Mouse (Mus musculus): ENCODE results near the gene Zfp410.
"Not testable (repeated sequence)": the region's sequence is repeated elsewhere in the genome, so short reads cannot be mapped to it uniquely, and the experiment has no call there.

Zfp410 gene

GRCm38 (mm10) chr12:84316721-84317621, at the start of gene Zfp410:
TSS of gene Zfp410 (plus strand) at chr12:84316852.
- peak; percentile 93 for DNase-seq

- DNase-seq, result no peak
These were observed 49.4 kb upstream of the Zfp410 start for GRCm38 (mm10) chr12:84267264-84267663.

- no peak for DNase-seq
These were observed 43.3 kb upstream of the Zfp410 start for GRCm38 (mm10) chr12:84273366-84273765.

GRCm38 (mm10) chr12:84275288-84275687, 41.4 kb upstream of the Zfp410 start:
- no peak for DNase-seq

GRCm38 (mm10) chr12:84276288-84276687, 40.4 kb upstream of the Zfp410 start:
- no peak for DNase-seq

- DNase-seq, result no peak
These were observed 39.9 kb upstream of the Zfp410 start for GRCm38 (mm10) chr12:84276799-84277198.

GRCm38 (mm10) chr12:84277832-84278231, 38.8 kb upstream of the Zfp410 start:
- no peak for DNase-seq

GRCm38 (mm10) chr12:84278901-84279300, 37.8 kb upstream of the Zfp410 start:
- DNase-seq, result peak; percentile 70 to 74

GRCm38 (mm10) chr12:84284391-84284790, 32.3 kb upstream of the Zfp410 start:
- DNase-seq, result peak in 1 of 2 experiments; percentile 4

- DNase-seq, result peak; percentile 95
These were observed 31.6 kb upstream of the Zfp410 start, which contains the start of gene Ptgr2 for GRCm38 (mm10) chr12:84284885-84285592. TSS of gene Ptgr2 (plus strand) at chr12:84285232.

- DNase-seq, result peak in 1 of 2 experiments; percentile 7
These were observed 31.1 kb upstream of the Zfp410 start for GRCm38 (mm10) chr12:84285593-84285968.

GRCm38 (mm10) chr12:84288461-84288860, 28.2 kb upstream of the Zfp410 start:
- DNase-seq, result peak; percentile 44 to 49

GRCm38 (mm10) chr12:84297851-84298250, 18.8 kb upstream of the Zfp410 start:
- peak in 1 of 2 experiments; percentile 18 for DNase-seq

GRCm38 (mm10) chr12:84299265-84299664, 17.4 kb upstream of the Zfp410 start:
- DNase-seq, result no peak

- no peak for DNase-seq
These were observed 12.6 kb upstream of the Zfp410 start for GRCm38 (mm10) chr12:84304101-84304500.

GRCm38 (mm10) chr12:84304554-84304953, 12.1 kb upstream of the Zfp410 start:
- DNase-seq, result no peak

GRCm38 (mm10) chr12:84311306-84311705, 5.3 kb upstream of the Zfp410 start:
- DNase-seq, result no peak

GRCm38 (mm10) chr12:84316006-84316405, 646 bp upstream of the Zfp410 start:
- no peak for DNase-seq

GRCm38 (mm10) chr12:84327111-84327512, 10.5 kb downstream of the Zfp410 start:
- DNase-seq, result no peak

- DNase-seq, result no peak
These were observed 20.4 kb downstream of the Zfp410 start for GRCm38 (mm10) chr12:84336963-84337625.

GRCm38 (mm10) chr12:84347192-84347591, 30.5 kb downstream of the Zfp410 start:
- peak; percentile 27 to 43 for DNase-seq

GRCm38 (mm10) chr12:84358699-84359098, 42.0 kb downstream of the Zfp410 start:
- DNase-seq, result not testable (repeated sequence)

Data from cerebellum, postnatal 10 days (tissue).